Mouse (Mus musculus) forebrain, embryonic 14.5 days (tissue): ENCODE data around the gene Nrp2. TPM values are rescaled to one million over a fixed set of nuclear protein-coding genes. Genes with fewer than 3 reads are reported as not detected.

ENCODE experiments used
- ATAC-seq: fragments of 200-750 bp; cut with Nextera tagmentation; 2 replicates; pipeline ENCODE4 v1.8.0; 2017; ENCODE audit warnings: mild to moderate bottlenecking, moderate library complexity
- DNase-seq: peaks from one replicate; pipeline ENCODE4 v3.0.0-alpha.2; 2015; ENCODE audit warnings: low spot score
- H3K27ac ChIP-seq: fragments of 300-500 bp; sonication (generic); 2 replicates; pipeline ENCODE4 v1.5.1; 2014; ENCODE audit warnings: low read depth, mild to moderate bottlenecking, control low read depth, low read length, moderate library complexity
- H3K27me3 ChIP-seq: fragments of 300-500 bp; sonication (generic); replicated peaks from 2 replicates; pipeline ENCODE4 v1.6.1; 2014; ENCODE audit warnings: low read length, control low read depth, mixed read lengths; ENCODE audit not compliant: control insufficient read depth, insufficient read depth
- H3K36me3 ChIP-seq: fragments of 300-500 bp; sonication (generic); 2 replicates; pipeline ENCODE4 v1.6.1; 2014; ENCODE audit warnings: low read length, control low read depth; ENCODE audit not compliant: control insufficient read depth, insufficient read depth
- H3K4me1 ChIP-seq: fragments of 300-500 bp; sonication (generic); 2 replicates; pipeline ENCODE4 v1.6.1; 2014; ENCODE audit warnings: antibody characterized with exemption, low read length, control low read depth; ENCODE audit not compliant: control insufficient read depth, insufficient read depth
- H3K4me2 ChIP-seq: fragments of 300-500 bp; sonication (generic); 2 replicates; pipeline ENCODE4 v1.6.1; 2014; ENCODE audit warnings: mild to moderate bottlenecking, control low read depth, low read length
- H3K4me3 ChIP-seq: fragments of 300-500 bp; sonication (generic); 2 replicates; pipeline ENCODE4 v1.5.1; 2014; ENCODE audit warnings: low read depth, low read length, control low read depth
- H3K9ac ChIP-seq: fragments of 300-500 bp; sonication (generic); 2 replicates; pipeline ENCODE4 v1.6.1; 2014; ENCODE audit warnings: mild to moderate bottlenecking, low read length, control low read depth, moderate library complexity
- H3K9me3 ChIP-seq: fragments of 300-500 bp; sonication (generic); replicated peaks from 2 replicates; pipeline ENCODE4 v1.6.1; 2016; ENCODE audit warnings: low read length, control low read depth, mixed read lengths; ENCODE audit not compliant: control insufficient read depth
- WGBS: fragments of 180-500 bp; shearing (Covaris S2); extraction: QIAGEN DNeasy Blood & Tissue Kit; methylation state at CpG from one replicate; pipeline ENCODE4 v1.1.7; 2014; 5-methylcytosine and 5-hydroxymethylcytosine counted together
- polyA plus RNA-seq: library from polyadenylated mRNA; unstranded; fragments of >200 nt; fragmentation: Nextera tagmentation; extraction: Ambion mirVana; gene quantifications from 2 replicates; pipeline ENCODE4 v1.2.1, GENCODE M21; 2014

Nrp2 gene
- polyA plus RNA-seq, 1 experiment from 2014 or later, result 16.3 TPM

DNA sequence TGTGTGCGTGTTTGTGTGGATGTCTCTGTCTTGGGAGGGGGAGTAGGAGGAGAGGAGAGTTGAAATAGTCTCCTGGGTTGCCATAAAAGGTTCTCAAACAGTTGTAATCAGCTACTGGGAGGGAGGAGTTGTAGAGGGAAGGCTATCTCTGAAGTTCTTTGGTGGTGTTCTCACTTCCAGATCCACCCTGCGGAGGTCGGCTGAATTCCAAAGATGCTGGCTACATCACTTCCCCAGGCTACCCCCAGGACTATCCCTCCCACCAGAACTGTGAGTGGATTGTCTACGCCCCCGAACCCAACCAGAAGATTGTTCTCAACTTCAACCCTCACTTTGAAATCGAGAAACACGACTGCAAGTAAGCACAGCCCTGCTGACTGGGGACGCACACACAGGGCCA is 15.7 kb downstream of the Nrp2 start:
- Histone ChIP-seq H3K4me1 (peaks cover 16% of the 10 kb centered on the region), H3K9ac (no peak overlapping the region), H3K4me3 (no peak overlapping the region), H3K27me3 (no peaks in the 10 kb centered on the region), H3K4me2 (no peak overlapping the region), H3K27ac (no peak overlapping the region), H3K9me3 (no peaks in the 10 kb centered on the region), H3K36me3 (peaks cover 17% of the 10 kb centered on the region)
- DNase-seq (no peak), ATAC-seq (no peak)
- WGBS, result 85% methylated on average over 8 of the region's 8 CpGs

DNA sequence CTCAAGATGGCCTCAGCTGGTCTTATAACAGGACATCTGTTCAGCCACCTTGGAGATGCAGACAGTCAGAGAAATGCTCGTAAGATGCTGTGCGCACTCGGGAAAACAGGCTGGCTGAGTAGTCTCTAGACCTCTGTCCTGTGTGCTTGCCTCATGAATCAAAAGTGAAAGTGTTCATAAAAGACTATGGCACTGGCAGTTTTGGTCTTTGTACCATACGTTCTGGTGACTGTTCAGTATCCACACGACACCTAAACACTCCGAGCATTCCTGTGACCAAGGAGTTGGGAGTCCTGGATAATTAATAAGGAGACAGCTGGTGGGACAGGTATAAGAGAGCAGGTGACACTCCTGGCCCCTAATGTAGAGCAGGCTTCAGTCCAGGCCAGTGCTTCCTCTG is 16.7 kb downstream of the Nrp2 start:
- no peak for DNase-seq
- WGBS, result 94% methylated on average over 6 of the region's 6 CpGs
- H3K9ac ChIP-seq, result no peak overlapping the region
- no peak for ATAC-seq
- H3K27ac ChIP-seq, result no peak overlapping the region
- H3K4me1 ChIP-seq, result peaks cover 16% of the 10 kb centered on the region
- H3K9me3 ChIP-seq, result no peaks in the 10 kb centered on the region
- no peak overlapping the region for H3K4me3 ChIP-seq
- H3K27me3 ChIP-seq, result no peaks in the 10 kb centered on the region
- peaks cover 17% of the 10 kb centered on the region for H3K36me3 ChIP-seq
- H3K4me2 ChIP-seq, result no peak overlapping the region

DNA sequence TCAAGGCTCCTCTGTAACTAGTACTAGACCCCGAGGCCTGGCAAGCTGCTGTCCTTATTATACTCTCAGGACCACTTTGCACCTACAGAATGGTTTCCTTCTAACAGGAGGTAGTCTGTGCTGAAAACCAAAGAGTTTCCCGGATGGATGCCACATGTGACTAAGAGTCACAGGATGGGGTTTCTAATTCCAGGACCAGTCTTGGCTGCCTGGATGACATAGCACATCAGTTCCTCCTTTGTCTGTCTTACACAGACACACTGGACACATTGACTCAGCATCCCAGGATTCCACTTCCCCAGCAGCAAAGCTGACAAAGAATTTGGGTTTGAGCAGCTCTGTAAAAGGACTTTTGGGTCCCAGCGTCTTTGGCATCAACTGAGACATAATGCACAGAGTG is 17.1 kb downstream of the Nrp2 start:
- Histone ChIP-seq H3K9me3 (no peaks in the 10 kb centered on the region), H3K27ac (no peak overlapping the region), H3K36me3 (peaks cover 17% of the 10 kb centered on the region), H3K4me2 (no peak overlapping the region), H3K4me1 (peaks cover 16% of the 10 kb centered on the region), H3K4me3 (no peak overlapping the region), H3K9ac (no peak overlapping the region), H3K27me3 (no peaks in the 10 kb centered on the region)
- no peak for DNase-seq
- ATAC-seq, result no peak
- 76% methylated on average over 3 of the region's 3 CpGs for WGBS

DNA sequence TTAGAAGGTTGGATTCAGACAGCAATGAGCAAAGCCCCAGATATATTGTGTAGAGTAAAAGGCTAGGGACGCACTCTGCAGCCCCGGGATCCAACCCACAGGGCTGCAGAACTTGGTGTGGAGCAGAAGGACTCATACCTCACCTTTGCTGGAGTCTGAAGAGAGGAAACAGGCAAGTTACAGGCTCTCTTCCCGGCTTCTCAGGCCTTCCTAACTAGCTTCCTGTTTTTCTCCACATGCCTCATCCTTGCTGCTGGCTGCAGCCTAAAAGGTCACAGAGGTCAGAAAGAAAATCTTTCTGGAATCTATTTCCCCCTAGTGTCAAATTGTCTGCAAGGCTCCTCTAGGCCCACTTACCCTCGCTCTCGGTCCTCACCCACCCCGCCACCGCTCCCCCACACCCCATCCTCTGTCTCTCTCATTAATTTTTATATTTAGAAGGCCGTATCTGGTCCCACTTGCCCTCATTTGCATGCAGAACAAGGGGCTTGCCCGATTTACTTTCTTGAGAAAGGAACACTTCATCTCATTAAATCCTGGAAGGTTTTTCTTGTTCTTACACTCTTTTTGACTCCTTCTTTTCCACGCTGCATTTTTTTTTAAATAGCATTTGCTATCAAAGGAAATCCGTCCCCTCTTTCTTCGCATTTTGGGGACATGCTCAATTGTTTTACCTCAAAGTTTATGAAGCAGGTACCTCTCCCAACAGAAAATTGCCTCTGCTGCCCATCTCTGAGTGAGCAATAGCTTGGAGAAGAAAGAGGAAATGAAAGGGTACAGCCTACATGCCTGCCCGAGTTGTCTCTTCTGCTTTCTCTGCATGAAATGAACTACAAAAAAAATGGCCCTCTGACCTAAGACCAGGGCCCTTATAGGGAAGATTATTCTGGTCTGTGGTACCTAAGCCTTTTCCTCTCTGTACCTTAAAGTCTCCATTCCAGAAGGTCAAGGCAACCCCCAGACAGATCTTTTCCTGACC is 17.9 kb downstream of the Nrp2 start:
- Histone ChIP-seq H3K4me1 (peaks cover 16% of the 10 kb centered on the region), H3K9ac (no peak overlapping the region), H3K9me3 (no peaks in the 10 kb centered on the region), H3K4me3 (no peak overlapping the region), H3K27ac (no peak overlapping the region), H3K36me3 (peaks cover 17% of the 10 kb centered on the region), H3K27me3 (no peaks in the 10 kb centered on the region), H3K4me2 (no peak overlapping the region)
- WGBS, result 40% methylated on average over 13 of the region's 13 CpGs
- DNase-seq (no peak), ATAC-seq (no peak)

DNA sequence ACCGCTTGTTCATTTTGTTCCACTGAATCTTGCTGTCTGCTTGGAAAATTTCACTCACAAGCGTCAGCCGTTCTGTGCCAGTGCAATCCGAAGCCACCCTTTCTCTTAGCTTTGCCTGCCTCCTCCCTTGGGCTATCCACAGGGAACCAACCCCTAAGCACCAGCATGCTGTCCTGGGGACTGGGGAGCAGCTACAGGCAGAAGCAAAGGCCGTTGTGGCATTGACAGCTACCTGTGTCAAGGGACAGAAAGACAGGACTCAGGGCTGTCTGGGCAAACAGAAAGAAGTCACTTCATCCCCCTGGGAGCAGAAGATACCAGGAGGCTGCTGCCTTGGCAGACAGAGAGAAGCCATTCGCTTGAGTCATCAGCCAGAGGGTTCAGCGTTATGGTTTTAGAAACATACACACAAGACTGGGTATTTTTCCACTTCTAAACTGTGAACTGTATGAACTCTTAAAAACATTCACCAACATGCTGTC is 18.7 kb downstream of the Nrp2 start:
- 86% methylated on average over 7 of the region's 7 CpGs for WGBS
- H3K9ac ChIP-seq, result no peak overlapping the region
- ATAC-seq (no peak), DNase-seq (no peak)
- H3K27me3 ChIP-seq, result no peaks in the 10 kb centered on the region
- H3K9me3 ChIP-seq, result no peaks in the 10 kb centered on the region
- H3K36me3 ChIP-seq, result peaks cover 17% of the 10 kb centered on the region
- no peak overlapping the region for H3K4me2 ChIP-seq
- no peak overlapping the region for H3K4me3 ChIP-seq
- H3K4me1 ChIP-seq, result peaks cover 12% of the 10 kb centered on the region
- no peak overlapping the region for H3K27ac ChIP-seq

DNA sequence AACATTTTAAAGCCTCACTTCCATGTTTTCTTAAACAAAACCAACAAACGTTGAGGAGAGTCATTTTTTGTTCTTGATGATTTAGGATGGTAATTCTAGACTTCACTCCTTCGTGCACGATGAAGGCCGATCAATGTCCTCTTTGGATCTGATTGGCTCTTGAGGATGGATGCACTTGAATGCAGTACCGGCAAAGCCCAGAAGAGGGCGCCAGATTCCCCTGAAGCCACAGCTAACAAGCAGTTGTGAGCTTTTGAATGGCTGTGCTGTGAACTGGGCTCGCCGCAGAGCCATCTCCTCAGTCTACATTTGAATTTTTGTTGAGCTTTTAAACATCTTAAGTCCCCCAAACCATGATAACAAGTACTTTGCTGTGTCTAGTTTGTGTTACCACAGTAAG is 19.4 kb downstream of the Nrp2 start:
- Histone ChIP-seq H3K9me3 (no peaks in the 10 kb centered on the region), H3K27ac (no peak overlapping the region), H3K27me3 (no peaks in the 10 kb centered on the region), H3K4me2 (no peak overlapping the region), H3K36me3 (peaks cover 17% of the 10 kb centered on the region), H3K4me1 (peaks cover 4% of the 10 kb centered on the region; the same call in 1 of the 2 replicates), H3K4me3 (no peak overlapping the region), H3K9ac (no peak overlapping the region)
- DNase-seq (no peak), ATAC-seq (no peak)
- WGBS, result 66% methylated on average over 8 of the region's 8 CpGs

DNA sequence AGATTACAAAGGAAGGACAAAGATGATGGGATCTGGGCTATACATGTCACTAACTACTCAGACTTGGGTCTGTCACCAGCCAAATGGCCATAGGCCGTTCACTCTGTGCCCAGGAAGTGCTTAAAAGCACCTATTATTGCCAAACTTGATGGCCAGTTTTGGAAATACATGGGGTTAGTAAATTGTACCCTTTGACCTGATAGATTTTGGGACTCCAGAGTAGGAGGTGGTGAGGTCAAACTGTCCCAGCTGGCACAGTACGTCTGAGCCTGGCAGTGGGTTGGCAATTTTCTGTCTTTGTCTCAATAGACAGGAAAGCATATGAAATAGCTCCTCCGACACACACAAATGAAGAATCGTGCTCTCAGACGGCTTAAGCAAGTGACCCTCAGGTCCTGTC is 20.8 kb downstream of the Nrp2 start:
- peaks cover 17% of the 10 kb centered on the region for H3K36me3 ChIP-seq
- no peak for ATAC-seq
- H3K27ac ChIP-seq, result no peak overlapping the region
- H3K27me3 ChIP-seq, result no peaks in the 10 kb centered on the region
- no peak for DNase-seq
- H3K4me1 ChIP-seq, result no peaks in the 10 kb centered on the region
- no peaks in the 10 kb centered on the region for H3K9me3 ChIP-seq
- no peak overlapping the region for H3K9ac ChIP-seq
- WGBS, result 89% methylated on average over 5 of the region's 5 CpGs
- no peak overlapping the region for H3K4me2 ChIP-seq
- no peak overlapping the region for H3K4me3 ChIP-seq

DNA sequence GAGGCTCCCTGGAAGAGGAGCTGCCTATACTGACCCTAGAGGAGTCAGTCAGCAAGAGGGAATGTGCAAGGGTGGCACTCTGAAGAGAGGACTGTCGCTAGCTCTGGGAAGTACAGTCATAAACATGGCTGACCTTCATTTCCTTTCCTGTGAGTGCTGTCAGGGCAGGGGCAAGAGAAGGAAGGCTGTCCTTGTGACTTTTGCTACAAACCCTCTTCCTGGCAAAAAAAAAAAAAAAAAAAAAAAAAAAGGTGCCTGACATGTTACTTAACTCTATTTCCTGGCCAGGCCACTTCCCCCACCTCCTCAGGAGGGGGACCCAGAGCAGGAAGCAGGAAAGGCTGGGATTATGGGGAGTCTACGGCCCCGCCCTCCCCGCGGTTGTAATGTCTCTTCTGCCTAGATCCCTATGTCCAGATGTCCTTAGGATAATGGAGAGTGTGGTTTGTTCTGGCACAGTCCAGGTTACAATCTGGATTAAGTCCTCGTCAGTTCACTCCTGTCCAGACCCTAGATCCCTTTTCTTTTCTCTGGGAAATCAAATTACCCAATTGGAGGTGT is 21.5 kb downstream of the Nrp2 start:
- WGBS, result 75% methylated on average over 6 of the region's 6 CpGs
- DNase-seq, result no peak

More for the DNA sequence above, 21.5 kb downstream of the Nrp2 start:
- H3K4me2 ChIP-seq, result no peak overlapping the region
- no peak for ATAC-seq
- H3K4me1 ChIP-seq, result no peaks in the 10 kb centered on the region
- H3K4me3 ChIP-seq, result no peak overlapping the region
- H3K27ac ChIP-seq, result no peak overlapping the region
- no peaks in the 10 kb centered on the region for H3K9me3 ChIP-seq
- H3K36me3 ChIP-seq, result peaks cover 15% of the 10 kb centered on the region
- H3K27me3 ChIP-seq, result no peaks in the 10 kb centered on the region
- no peak overlapping the region for H3K9ac ChIP-seq
